Mouse (Mus musculus) olfactory bulb, adult 2 months (tissue): ENCODE results near the gene Pigl.

Experiments used
- CTCF ChIP-seq: fragments of 200-500 bp; IDR thresholded peaks from 2 replicates; pipeline ENCODE4 v1.5.1; 2012; ENCODE audit warnings: low read depth, mild to moderate bottlenecking, low read length, moderate library complexity; ENCODE audit not compliant: insufficient read depth
- POLR2A ChIP-seq: fragments of 200-500 bp; IDR thresholded peaks from 2 replicates; pipeline ENCODE4 v1.6.1; 2012; ENCODE audit warnings: mild to moderate bottlenecking, low read depth, low read length, moderate library complexity; ENCODE audit not compliant: insufficient read depth

GRCm38 (mm10) chr11:62500529-62500928, 42.3 kb downstream of the Pigl start:
- TF ChIP-seq CTCF (no peak), POLR2A (no peak)
